Mouse (Mus musculus) cerebellum, adult 11 months (tissue): ENCODE measurements around the gene Coq9.

Experiments used
- DNase-seq: peaks from one replicate; pipeline ENCODE4 v3.0.0; 2022

Gene Coq9

GRCm38 (mm10) chr8:94837662-94838574 lies at the start of gene Coq9, which contains the start of gene Ciapin1:
Gene Coq9 (plus strand): TSS chr8:94838321.
Gene Ciapin1 (minus strand): TSS chr8:94838358.
- DNase-seq = peak; percentile 93

GRCm38 (mm10) chr8:94789256-94789955 lies 48.7 kb upstream of the Coq9 start:
- DNase-seq = no peak

- DNase-seq = no peak
Measured at GRCm38 (mm10) chr8:94794368-94794767, 43.8 kb upstream of the Coq9 start.

- DNase-seq = no peak
Measured at GRCm38 (mm10) chr8:94794782-94795181, 43.3 kb upstream of the Coq9 start.

GRCm38 (mm10) chr8:94800278-94800968 lies 37.7 kb upstream of the Coq9 start:
- DNase-seq = no peak

- DNase-seq = peak; percentile 37
Measured at GRCm38 (mm10) chr8:94801293-94802095, 36.6 kb upstream of the Coq9 start.

GRCm38 (mm10) chr8:94802375-94802774 lies 35.7 kb upstream of the Coq9 start:
- DNase-seq = no peak

GRCm38 (mm10) chr8:94803551-94803950 lies 34.6 kb upstream of the Coq9 start:
- no peak for DNase-seq

GRCm38 (mm10) chr8:94804546-94805340 lies 33.4 kb upstream of the Coq9 start:
- no peak for DNase-seq

- no peak for DNase-seq
Measured at GRCm38 (mm10) chr8:94805811-94806210, 32.3 kb upstream of the Coq9 start.

GRCm38 (mm10) chr8:94807506-94807905 lies 30.6 kb upstream of the Coq9 start:
- DNase-seq = no peak

- DNase-seq = no peak
Measured at GRCm38 (mm10) chr8:94808372-94808771, 29.7 kb upstream of the Coq9 start.

- DNase-seq = no peak
Measured at GRCm38 (mm10) chr8:94810153-94810552, 28.0 kb upstream of the Coq9 start, which contains the start of gene Ccl17. Gene Ccl17 (plus strand): TSS chr8:94810453.

- no peak for DNase-seq
Measured at GRCm38 (mm10) chr8:94810855-94811254, 27.3 kb upstream of the Coq9 start.

- DNase-seq = no peak
Measured at GRCm38 (mm10) chr8:94811654-94812053, 26.5 kb upstream of the Coq9 start.

- peak; percentile 85 for DNase-seq
Measured at GRCm38 (mm10) chr8:94812645-94813098, 25.4 kb upstream of the Coq9 start.

GRCm38 (mm10) chr8:94814556-94814955 lies 23.6 kb upstream of the Coq9 start:
- DNase-seq = no peak

GRCm38 (mm10) chr8:94817933-94818332 lies 20.2 kb upstream of the Coq9 start:
- no peak for DNase-seq

- no peak for DNase-seq
Measured at GRCm38 (mm10) chr8:94819671-94820179, 18.4 kb upstream of the Coq9 start.

- no peak for DNase-seq
Measured at GRCm38 (mm10) chr8:94820553-94820952, 17.6 kb upstream of the Coq9 start.

- no peak for DNase-seq
Measured at GRCm38 (mm10) chr8:94821381-94821780, 16.7 kb upstream of the Coq9 start.
